Mouse (Mus musculus): Measurements from ENCODE around the gene Fxn.

DNA sequence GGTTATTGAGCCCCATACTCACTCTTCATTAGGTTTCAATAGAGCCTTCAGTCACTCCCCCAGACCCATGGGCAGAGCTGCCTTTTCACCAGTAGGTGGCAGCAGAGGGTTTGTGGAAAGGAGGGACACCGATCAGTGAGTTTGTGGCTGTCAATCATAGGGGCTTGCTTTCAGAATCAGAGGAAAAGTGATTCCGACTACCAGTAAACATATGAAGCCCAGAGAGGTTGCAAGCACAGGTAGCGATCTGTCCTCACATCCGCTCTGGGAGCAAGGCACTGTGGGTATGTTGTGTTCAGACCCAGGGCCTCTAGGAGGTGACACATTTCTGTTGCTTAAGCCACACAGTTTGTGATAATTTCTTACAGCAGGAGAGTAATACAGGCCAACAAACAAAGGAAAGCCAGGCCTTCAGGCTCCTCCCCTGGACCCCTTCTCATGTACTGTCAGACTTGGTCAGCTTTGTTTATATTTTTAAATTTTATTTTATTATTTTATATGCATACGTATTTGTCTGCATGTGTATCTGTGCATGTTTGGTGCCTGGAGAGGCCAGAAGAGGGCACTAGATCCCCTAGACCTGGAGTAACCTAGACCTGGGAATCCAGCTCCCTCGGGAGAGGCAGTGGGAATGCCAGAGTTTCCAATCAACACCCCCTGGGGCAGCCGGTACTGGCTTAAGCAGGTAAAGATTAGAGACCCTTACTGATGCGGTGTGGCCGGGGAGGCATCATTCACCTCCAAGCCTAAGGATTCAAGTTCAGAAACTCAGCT lies 20.8 kb upstream of the Fxn start:
- TF ChIP-seq CTCF (IDR thresholded peaks at IDR 0.05; ENCODE audit: low read depth) (peak; percentile 96), EP300 (IDR thresholded peaks at IDR 0.05; ENCODE audit: low read depth) (no peak)

Data from liver, postnatal 0 days (tissue).